Mouse (Mus musculus) bone marrow, adult 2 months (tissue): ENCODE data around the gene Krt17.

Experiments used
- CTCF ChIP-seq: fragments of 200-500 bp; IDR thresholded peaks from 2 replicates; pipeline ENCODE4 v1.5.1; 2011; ENCODE audit warnings: low read length, control low read depth; ENCODE audit not compliant: control insufficient read depth, insufficient read depth
- POLR2A ChIP-seq: fragments of 200-500 bp; IDR thresholded peaks from 2 replicates; pipeline ENCODE4 v1.6.1; 2011; ENCODE audit warnings: low read depth, mild to moderate bottlenecking, control low read depth, low read length, borderline replicate concordance; ENCODE audit not compliant: control insufficient read depth

- TF ChIP-seq CTCF (peak; percentile 64), POLR2A (no peak)
These were observed 37.0 kb upstream of the Krt17 start for GRCm38 (mm10) chr11:100297801-100298200.
